Mouse (Mus musculus) MEL (cell line): ENCODE data around the gene Abat. TPM values are rescaled to one million over a fixed set of nuclear protein-coding genes. Genes with fewer than 3 reads are reported as not detected.

Experiments
- DNase-seq: peaks from one replicate; pipeline ENCODE4 v3.0.0; 2011; ENCODE audit warnings: low read depth, low spot score
- H3K27ac ChIP-seq: 2 replicates; pipeline ENCODE4 v1.5.1; 2012; ENCODE audit warnings: low read depth, mild to moderate bottlenecking, control low read depth, low read length, moderate library complexity; ENCODE audit not compliant: control insufficient read depth
- H3K27me3 ChIP-seq, 2 experiments: fragments of 150-350 bp in 1 of 2; sonication (generic) in 1 of 2; 2 replicates each; pipeline ENCODE4 v1.6.1; 2012; ENCODE audit warnings: low read length in 2 of 2, mild to moderate bottlenecking in 2 of 2, improper control_type of control experiment in 1 of 2, moderate library complexity in 1 of 2; ENCODE audit not compliant: insufficient read depth in 2 of 2, control insufficient read depth in 1 of 2
- H3K36me3 ChIP-seq, 2 experiments: 2 replicates each; pipeline ENCODE4 v1.6.1; 2012 to 2014; ENCODE audit warnings: low read length in 2 of 2, improper control_type of control experiment in 1 of 2, inconsistent platforms in 1 of 2, mild to moderate bottlenecking in 1 of 2; ENCODE audit not compliant: insufficient read depth in 2 of 2, control insufficient read depth in 1 of 2
- H3K4me1 ChIP-seq, 2 experiments: fragments of 150-350 bp in 1 of 2; sonication (generic) in 1 of 2; 2 replicates each; pipeline ENCODE4 v1.6.1; 2012; ENCODE audit warnings: low read length in 2 of 2, improper control_type of control experiment in 1 of 2, mild to moderate bottlenecking in 1 of 2; ENCODE audit not compliant: insufficient read depth in 2 of 2, control insufficient read depth in 1 of 2
- H3K4me3 ChIP-seq, 2 experiments: fragments of 150-350 bp in 1 of 2; sonication (generic) in 1 of 2; 2 replicates each; pipeline ENCODE4 v1.5.1; 2012; ENCODE audit warnings: low read depth in 2 of 2, low read length in 2 of 2, mild to moderate bottlenecking in 2 of 2, moderate library complexity in 2 of 2, control low read depth in 1 of 2, improper control_type of control experiment in 1 of 2; ENCODE audit not compliant: control insufficient read depth in 1 of 2, insufficient read depth in 1 of 2
- H3K79me2 ChIP-seq: 2 replicates; pipeline ENCODE4 v1.6.1; 2012; ENCODE audit warnings: mild to moderate bottlenecking, low read length, moderate library complexity; ENCODE audit not compliant: control insufficient read depth, poor library complexity, insufficient read depth
- H3K9ac ChIP-seq: 2 replicates; pipeline ENCODE4 v1.6.1; 2012; ENCODE audit warnings: low read depth, mild to moderate bottlenecking, control low read depth, low read length, moderate library complexity; ENCODE audit not compliant: control insufficient read depth, poor library complexity, severe bottlenecking
- H3K9me3 ChIP-seq: fragments of 150-350 bp; sonication (generic); replicated peaks from 2 replicates; pipeline ENCODE4 v1.6.1; 2012; ENCODE audit warnings: mild to moderate bottlenecking, low read length, improper control_type of control experiment, moderate library complexity; ENCODE audit not compliant: insufficient read depth
- BHLHE40 ChIP-seq: IDR thresholded peaks from 2 replicates; pipeline ENCODE4 v1.6.1; 2012; ENCODE audit warnings: low read depth, mild to moderate bottlenecking, inconsistent platforms, low read length, improper control_type of control experiment, borderline replicate concordance
- CHD1 ChIP-seq: IDR thresholded peaks from 2 replicates; pipeline ENCODE4 v1.6.1; 2012; ENCODE audit warnings: low read depth, mild to moderate bottlenecking, inconsistent platforms, low read length, improper control_type of control experiment
- CHD2 ChIP-seq: IDR thresholded peaks from 2 replicates; pipeline ENCODE4 v1.6.1; 2011; ENCODE audit warnings: low read length, improper control_type of control experiment
- CTCF ChIP-seq, 3 experiments: IDR thresholded peaks in 2 of 3; conservative IDR thresholded peaks in 1 of 3; 2 replicates each; pipeline ENCODE4 v1.5.1; 2011 to 2012; ENCODE audit warnings: low read length in 3 of 3, low read depth in 2 of 3, mild to moderate bottlenecking in 2 of 3, improper control_type of control experiment in 1 of 3, inconsistent platforms in 1 of 3, mixed read lengths in 1 of 3, moderate library complexity in 1 of 3; ENCODE audit not compliant: control insufficient read depth in 1 of 3, insufficient read depth in 1 of 3, poor library complexity in 1 of 3, severe bottlenecking in 1 of 3
- E2F4 ChIP-seq: IDR thresholded peaks from 2 replicates; pipeline ENCODE4 v1.6.1; 2011; ENCODE audit warnings: low read depth, low read length, improper control_type of control experiment, borderline replicate concordance
- ELF1 ChIP-seq: IDR thresholded peaks from 2 replicates; pipeline ENCODE4 v1.6.1; 2014; ENCODE audit warnings: low read depth, mild to moderate bottlenecking, inconsistent platforms, low read length, improper control_type of control experiment, moderate library complexity
- EP300 ChIP-seq, 2 experiments: IDR thresholded peaks; 2 replicates each; pipeline ENCODE4 v1.6.1; 2011; ENCODE audit warnings: improper control_type of control experiment in 2 of 2, low read length in 2 of 2, low read depth in 1 of 2, mild to moderate bottlenecking in 1 of 2
- ETS1 ChIP-seq: IDR thresholded peaks from 2 replicates; pipeline ENCODE4 v1.6.1; 2012; ENCODE audit warnings: low read depth, mild to moderate bottlenecking, inconsistent platforms, low read length, improper control_type of control experiment, moderate library complexity
- GABPA ChIP-seq: IDR thresholded peaks from 2 replicates; pipeline ENCODE4 v1.6.1; 2012; ENCODE audit warnings: low read depth, mild to moderate bottlenecking, inconsistent platforms, low read length, improper control_type of control experiment, moderate library complexity
- GATA1 ChIP-seq: IDR thresholded peaks from 2 replicates; pipeline ENCODE4 v1.6.1; 2011; ENCODE audit warnings: low read depth, low read length, improper control_type of control experiment
- HCFC1 ChIP-seq: IDR thresholded peaks from 2 replicates; pipeline ENCODE4 v1.6.1; 2012; ENCODE audit warnings: low read depth, mild to moderate bottlenecking, inconsistent platforms, low read length, improper control_type of control experiment, moderate library complexity
- JUND ChIP-seq: IDR thresholded peaks from 2 replicates; pipeline ENCODE4 v1.6.1; 2011; ENCODE audit warnings: low read depth, mild to moderate bottlenecking, improper control_type of control experiment, low read length
- KAT2A ChIP-seq: conservative IDR thresholded peaks from 2 replicates; pipeline ENCODE4 v1.6.1; 2012; ENCODE audit warnings: low read depth, low read length, improper control_type of control experiment, inconsistent platforms
- MAX ChIP-seq: IDR thresholded peaks from 2 replicates; pipeline ENCODE4 v1.6.1; 2011; ENCODE audit warnings: low read length, improper control_type of control experiment
- MAZ ChIP-seq: IDR thresholded peaks from 2 replicates; pipeline ENCODE4 v1.6.1; 2012; ENCODE audit warnings: low read depth, mild to moderate bottlenecking, inconsistent platforms, low read length, improper control_type of control experiment
- MEF2A ChIP-seq: IDR thresholded peaks from 2 replicates; pipeline ENCODE4 v1.6.1; 2014; ENCODE audit warnings: low read depth, mild to moderate bottlenecking, inconsistent platforms, low read length, improper control_type of control experiment; ENCODE audit not compliant: poor library complexity, insufficient replicate concordance, severe bottlenecking; ENCODE audit errors: extremely low read depth
- MXI1 ChIP-seq: IDR thresholded peaks from 2 replicates; pipeline ENCODE4 v1.6.1; 2011; ENCODE audit warnings: mild to moderate bottlenecking, low read depth, low read length, improper control_type of control experiment
- MYB ChIP-seq: IDR thresholded peaks from 2 replicates; pipeline ENCODE4 v1.6.1; 2011; ENCODE audit warnings: mild to moderate bottlenecking, low read depth, low read length, improper control_type of control experiment
- NELFE ChIP-seq: IDR thresholded peaks from 2 replicates; pipeline ENCODE4 v1.6.1; 2011; ENCODE audit warnings: low read depth, low read length, improper control_type of control experiment
- NRF1 ChIP-seq: IDR thresholded peaks from 2 replicates; pipeline ENCODE4 v1.6.1; 2014; ENCODE audit warnings: low read depth, mild to moderate bottlenecking, inconsistent platforms, low read length, improper control_type of control experiment, moderate library complexity; ENCODE audit not compliant: poor library complexity, insufficient read depth, severe bottlenecking
- POLR2A ChIP-seq, 2 experiments: IDR thresholded peaks; 2 replicates each; pipeline ENCODE4 v1.6.1; 2011 to 2012; ENCODE audit warnings: low read length in 2 of 2, mild to moderate bottlenecking in 2 of 2, control low read depth in 1 of 2, improper control_type of control experiment in 1 of 2, low read depth in 1 of 2, moderate library complexity in 1 of 2; ENCODE audit not compliant: control insufficient read depth in 1 of 2, insufficient read depth in 1 of 2, poor library complexity in 1 of 2
- POLR2AphosphoS2 ChIP-seq: IDR thresholded peaks from 2 replicates; pipeline ENCODE4 v1.6.1; 2011; ENCODE audit warnings: low read length, improper control_type of control experiment
- RAD21 ChIP-seq: IDR thresholded peaks from 2 replicates; pipeline ENCODE4 v1.6.1; 2011; ENCODE audit warnings: mild to moderate bottlenecking, low read depth, low read length, improper control_type of control experiment
- RCOR1 ChIP-seq: IDR thresholded peaks from 2 replicates; pipeline ENCODE4 v1.6.1; 2012; ENCODE audit warnings: low read depth, mild to moderate bottlenecking, inconsistent platforms, low read length, improper control_type of control experiment
- SIN3A ChIP-seq: IDR thresholded peaks from 2 replicates; pipeline ENCODE4 v1.6.1; 2012; ENCODE audit warnings: low read length, improper control_type of control experiment, inconsistent platforms
- SMC3 ChIP-seq: IDR thresholded peaks from 2 replicates; pipeline ENCODE4 v1.6.1; 2011; ENCODE audit warnings: low read depth, low read length, improper control_type of control experiment
- TAL1 ChIP-seq: IDR thresholded peaks from 2 replicates; pipeline ENCODE4 v1.6.1; 2012; ENCODE audit warnings: mild to moderate bottlenecking, inconsistent platforms, low read length, moderate library complexity, mixed read lengths
- TBP ChIP-seq: IDR thresholded peaks from 2 replicates; pipeline ENCODE4 v1.8.0; 2011; ENCODE audit warnings: low read depth, low read length, improper control_type of control experiment
- TCF12 ChIP-seq: IDR thresholded peaks from 2 replicates; pipeline ENCODE4 v1.6.1; 2014; ENCODE audit warnings: low read depth, mild to moderate bottlenecking, inconsistent platforms, low read length, improper control_type of control experiment, moderate library complexity
- UBTF ChIP-seq: IDR thresholded peaks from 2 replicates; pipeline ENCODE4 v1.6.1; 2012; ENCODE audit warnings: low read depth, mild to moderate bottlenecking, inconsistent platforms, low read length, improper control_type of control experiment, moderate library complexity, borderline replicate concordance; ENCODE audit not compliant: insufficient read depth
- USF1 ChIP-seq: IDR thresholded peaks from 2 replicates; pipeline ENCODE4 v1.6.1; 2014; ENCODE audit warnings: low read depth, mild to moderate bottlenecking, inconsistent platforms, low read length, improper control_type of control experiment, moderate library complexity
- USF2 ChIP-seq, 2 experiments: IDR thresholded peaks; 2 replicates each; pipeline ENCODE4 v1.6.1; 2011 to 2012; ENCODE audit warnings: improper control_type of control experiment in 2 of 2, low read length in 2 of 2, borderline replicate concordance in 1 of 2, inconsistent platforms in 1 of 2, low read depth in 1 of 2, mild to moderate bottlenecking in 1 of 2; ENCODE audit not compliant: insufficient read depth in 1 of 2
- ZC3H11A ChIP-seq: IDR thresholded peaks from 2 replicates; pipeline ENCODE4 v1.6.1; 2012; ENCODE audit warnings: low read depth, mild to moderate bottlenecking, inconsistent platforms, low read length, improper control_type of control experiment
- ZKSCAN1 ChIP-seq: IDR thresholded peaks from 2 replicates; pipeline ENCODE4 v1.6.1; 2012; ENCODE audit warnings: low read depth, mild to moderate bottlenecking, inconsistent platforms, low read length, improper control_type of control experiment, moderate library complexity
- polyA plus RNA-seq, 2 experiments: library from polyadenylated mRNA; stranded (reverse) in 1 of 2; unstranded in 1 of 2; fragments of >175 nt in 1 of 2; fragments of >200 nt in 1 of 2; gene quantifications; 2 replicates each; pipeline versions ENCODE4 v1.2.1 to v1.2.4; 2012; ENCODE audit warnings: low replicate concordance in 2 of 2, low read depth in 1 of 2; ENCODE audit not compliant: insufficient read length in 2 of 2, insufficient read depth in 1 of 2, missing spikeins in 1 of 2
- total RNA-seq: library from RNA; depleted of rRNA; stranded (reverse); fragments of 300-350 nt; gene quantifications from 2 replicates; pipeline ENCODE4 v1.2.3, GENCODE M21; 2012

The Abat gene
- total and polyA plus RNA-seq, 3 experiments, result 0.27 to 0.77 TPM; not detected in 1

- TF ChIP-seq USF1 (no peak), RAD21 (no peak), JUND (no peak), EP300 (IDR thresholded peaks at IDR 0.05; ENCODE audit: low read depth in 1 of 2, low read length in 2 of 2) (peak; percentile 31 to 67; a peak in 3 of 4 replicates), CHD2 (no peak), BHLHE40 (no peak), GATA1 (peak; percentile 63), POLR2AphosphoS2 (no peak), CHD1 (no peak), MAZ (no peak), RCOR1 (peak; percentile 58; the same call in 1 of the 2 replicates), UBTF (no peak)
Observed at GRCm38 (mm10) chr16:8529389-8529788, 16.2 kb downstream of the Abat start (continued).

- Histone ChIP-seq H3K9me3 (no peaks in the 10 kb centered on the region), H3K4me1 (peaks cover 9 to 36% of the 10 kb centered on the region in 2 experiments), H3K9ac (peak overlapping the region; percentile 44), H3K27me3 (no peaks in the 10 kb centered on the region), H3K36me3 (peaks cover 0 to 17% of the 10 kb centered on the region in 2 experiments; a peak in 2 of 4 replicates), H3K4me3 (peak overlapping the region in 1 of 2 experiments; percentile 37; a peak in 3 of 4 replicates), H3K27ac (peak overlapping the region; percentile 81), H3K79me2 (no peaks in the 10 kb centered on the region)
- DNase-seq, result peak; percentile 94
- no peak for TF ChIP-seq GABPA
- no peak for TF ChIP-seq POLR2AphosphoS2
- peak; percentile 28; the same call in 1 of the 2 replicates for TF ChIP-seq MYB
- TF ChIP-seq JUND, result no peak
- TF ChIP-seq ZC3H11A, result no peak
- no peak for TF ChIP-seq NRF1
- TF ChIP-seq KAT2A, result no peak
- TF ChIP-seq MXI1, result peak; percentile 90
- TF ChIP-seq ETS1, result peak; percentile 94
- no peak for TF ChIP-seq RAD21
- TF ChIP-seq ZKSCAN1, result no peak
- no peak for TF ChIP-seq UBTF
- peak; percentile 68; the same call in 1 of the 2 replicates for TF ChIP-seq BHLHE40
- peak; percentile 91 for TF ChIP-seq GATA1
- TF ChIP-seq ELF1, result peak; percentile 53; the same call in 1 of the 2 replicates
- no peak for TF ChIP-seq CTCF (IDR thresholded peaks at IDR 0.05 in 2 of 3, conservative IDR thresholded peaks at IDR 0.05 in 1 of 3; ENCODE audit: control insufficient read depth in 1 of 3, insufficient read depth in 1 of 3, low read depth in 2 of 3, low read length in 3 of 3, poor library complexity in 1 of 3, severe bottlenecking in 1 of 3)
- peak; percentile 92 to 95 for TF ChIP-seq EP300 (IDR thresholded peaks at IDR 0.05; ENCODE audit: low read depth in 1 of 2, low read length in 2 of 2)
- no peak for TF ChIP-seq E2F4
- no peak for TF ChIP-seq CHD1
- TF ChIP-seq TCF12, result peak; percentile 88
- peak in 1 of 2 experiments; percentile 58; a peak in 1 of 4 replicates for TF ChIP-seq POLR2A (IDR thresholded peaks at IDR 0.05; ENCODE audit: control insufficient read depth in 1 of 2, insufficient read depth in 1 of 2, low read depth in 1 of 2, low read length in 2 of 2, poor library complexity in 1 of 2)
- peak; percentile 87 for TF ChIP-seq MAX
- peak; percentile 52 for TF ChIP-seq TBP
- TF ChIP-seq TAL1, result peak; percentile 90
- peak; percentile 66 for TF ChIP-seq SIN3A
- no peak for TF ChIP-seq MEF2A
- TF ChIP-seq HCFC1, result no peak
- peak; percentile 33; the same call in 1 of the 2 replicates for TF ChIP-seq NELFE
- TF ChIP-seq USF2 (IDR thresholded peaks at IDR 0.05; ENCODE audit: borderline replicate concordance in 1 of 2, insufficient read depth in 1 of 2, low read depth in 1 of 2, low read length in 2 of 2), result no peak
- TF ChIP-seq SMC3, result no peak
Observed at GRCm38 (mm10) chr16:8530018-8530417, 16.8 kb downstream of the Abat start.
